Mouse (Mus musculus) hindbrain, postnatal 0 days (tissue): Measurements from ENCODE around the gene Cldn9. TPM values are rescaled to one million over a fixed set of nuclear protein-coding genes. Genes with fewer than 3 reads are reported as not detected.

Source experiments
- ATAC-seq: fragments of 200-750 bp; cut with Nextera tagmentation; 2 replicates; pipeline ENCODE4 v1.8.0; 2017; ENCODE audit warnings: mild to moderate bottlenecking, moderate TSS enrichment, moderate library complexity
- DNase-seq: peaks from one replicate; pipeline ENCODE4 v3.0.0-alpha.2; 2015; ENCODE audit warnings: low spot score
- H3K27ac ChIP-seq: fragments of 300-500 bp; sonication (generic); 2 replicates; pipeline ENCODE4 v1.5.1; 2014; ENCODE audit warnings: mild to moderate bottlenecking
- H3K27me3 ChIP-seq: fragments of 300-500 bp; sonication (generic); 2 replicates; pipeline ENCODE4 v1.6.1; 2014; ENCODE audit warnings: low read length, mixed read lengths; ENCODE audit not compliant: insufficient read depth
- H3K36me3 ChIP-seq: fragments of 300-500 bp; sonication (generic); 2 replicates; pipeline ENCODE4 v1.6.1; 2014; ENCODE audit warnings: low read length, mixed read lengths; ENCODE audit not compliant: insufficient read depth
- H3K4me1 ChIP-seq: fragments of 300-500 bp; sonication (generic); 2 replicates; pipeline ENCODE4 v1.6.1; 2014; ENCODE audit warnings: antibody characterized with exemption, low read length, mixed read lengths; ENCODE audit not compliant: insufficient read depth
- H3K4me2 ChIP-seq: fragments of 300-500 bp; sonication (generic); 2 replicates; pipeline ENCODE4 v1.6.1; 2014; ENCODE audit warnings: low read depth, mild to moderate bottlenecking, low read length, moderate library complexity, mixed read lengths
- H3K4me3 ChIP-seq: fragments of 300-500 bp; sonication (generic); 2 replicates; pipeline ENCODE4 v1.5.1; 2014; ENCODE audit warnings: low read length
- H3K9ac ChIP-seq: fragments of 300-500 bp; sonication (generic); replicated peaks from 2 replicates; pipeline ENCODE4 v1.6.1; 2014; ENCODE audit warnings: mild to moderate bottlenecking, low read length, moderate library complexity, mixed read lengths
- H3K9me3 ChIP-seq: fragments of 300-500 bp; sonication (generic); 2 replicates; pipeline ENCODE4 v1.6.1; 2016; ENCODE audit warnings: low read length, mixed read lengths
- CTCF ChIP-seq: IDR thresholded peaks from 2 replicates; pipeline ENCODE4 v1.5.1; 2016; ENCODE audit warnings: antibody characterized with exemption, control low read depth, low read depth
- WGBS: fragments of 180-500 bp; shearing (Covaris S2); extraction: QIAGEN DNeasy Blood & Tissue Kit; methylation state at CpG from one replicate; pipeline ENCODE4 v1.1.7; 2014; 5-methylcytosine and 5-hydroxymethylcytosine counted together
- polyA plus RNA-seq: library from polyadenylated mRNA; unstranded; fragments of >200 nt; fragmentation: Nextera tagmentation; extraction: Ambion mirVana; gene quantifications from 2 replicates; pipeline ENCODE4 v1.2.1, GENCODE M21; 2015
- total RNA-seq: library from RNA; depleted of rRNA; stranded (reverse); fragments of >200 nt; gene quantifications from 2 replicates; pipeline ENCODE4 v1.2.3, GENCODE M21; 2014; rRNA removed

The Cldn9 gene
- total and polyA plus RNA-seq, 2 experiments from 2014 or later: 1.2 to 1.9 TPM

DNA sequence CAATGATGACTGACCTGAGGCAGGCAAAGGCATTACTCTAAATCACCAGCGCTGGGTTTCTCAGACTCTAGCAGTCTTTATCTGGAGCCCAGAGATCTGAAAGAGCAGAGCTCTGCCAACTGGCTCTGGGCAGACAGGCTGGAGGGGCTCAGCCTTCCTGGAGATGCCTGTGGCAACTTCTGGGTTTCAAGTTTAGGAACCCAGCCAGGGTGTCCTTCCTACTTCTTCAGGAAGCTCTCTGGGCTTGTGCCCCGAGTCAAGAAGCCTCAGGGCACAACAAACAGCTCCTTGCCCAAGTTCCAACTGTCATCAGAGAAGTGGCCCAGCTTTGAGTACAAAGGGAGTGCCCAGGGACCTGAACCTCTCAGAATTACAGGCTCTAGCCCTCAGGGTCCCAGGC lies 29.4 kb downstream of the Cldn9 start:
- H3K9ac ChIP-seq: no peak overlapping the region
- WGBS: 56% methylated on average over 2 of the region's 2 CpGs
- no peak overlapping the region for H3K4me3 ChIP-seq
- no peak for DNase-seq
- no peak overlapping the region for H3K4me2 ChIP-seq
- no peak overlapping the region for H3K27ac ChIP-seq
- peaks cover 2% of the 10 kb centered on the region for H3K27me3 ChIP-seq
- H3K9me3 ChIP-seq: no peaks in the 10 kb centered on the region
- no peaks in the 10 kb centered on the region for H3K36me3 ChIP-seq
- TF ChIP-seq CTCF: no peak
- ATAC-seq: no peak
- H3K4me1 ChIP-seq: no peaks in the 10 kb centered on the region

GRCm38 (mm10) chr17:23654001-23654400 lies 29.8 kb downstream of the Cldn9 start:
- Histone ChIP-seq H3K27ac (no peak overlapping the region), H3K4me1 (no peaks in the 10 kb centered on the region), H3K36me3 (no peaks in the 10 kb centered on the region), H3K4me3 (no peak overlapping the region), H3K4me2 (no peak overlapping the region), H3K9me3 (no peaks in the 10 kb centered on the region), H3K27me3 (no peaks in the 10 kb centered on the region), H3K9ac (no peak overlapping the region)
- ATAC-seq: no peak
- no peak for TF ChIP-seq CTCF
- DNase-seq: no peak
- WGBS: 64% methylated on average over 6 of the region's 6 CpGs

DNA sequence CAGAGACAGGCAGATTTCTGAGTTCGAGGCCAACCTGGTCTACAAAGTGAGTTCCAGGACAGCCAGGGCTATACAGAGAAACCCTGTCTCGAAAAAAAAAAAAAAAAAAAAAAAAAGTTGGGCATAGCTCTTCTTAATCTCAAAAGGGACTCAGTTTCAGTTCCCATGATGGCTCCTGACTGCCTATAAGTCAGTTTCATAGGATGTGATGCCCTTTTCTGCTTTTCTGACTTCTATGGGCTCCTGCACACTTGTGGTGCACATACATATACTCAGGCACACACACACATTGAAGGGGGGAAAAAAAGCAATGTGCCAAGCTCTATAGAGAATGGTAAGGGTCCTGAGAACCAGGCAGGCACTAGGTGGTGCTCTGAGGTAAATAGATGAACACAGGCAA lies 30.5 kb downstream of the Cldn9 start:
- no peak overlapping the region for H3K4me3 ChIP-seq
- 69% methylated on average over 2 of the region's 2 CpGs for WGBS
- H3K9ac ChIP-seq: no peak overlapping the region
- H3K4me2 ChIP-seq: no peak overlapping the region
- TF ChIP-seq CTCF: peak; percentile 26; the same call in 1 of the 2 replicates
- no peaks in the 10 kb centered on the region for H3K36me3 ChIP-seq
- H3K27me3 ChIP-seq: no peaks in the 10 kb centered on the region
- DNase-seq (no peak), ATAC-seq (no peak)
- no peaks in the 10 kb centered on the region for H3K9me3 ChIP-seq
- H3K4me1 ChIP-seq: no peaks in the 10 kb centered on the region
- H3K27ac ChIP-seq: no peak overlapping the region

DNA sequence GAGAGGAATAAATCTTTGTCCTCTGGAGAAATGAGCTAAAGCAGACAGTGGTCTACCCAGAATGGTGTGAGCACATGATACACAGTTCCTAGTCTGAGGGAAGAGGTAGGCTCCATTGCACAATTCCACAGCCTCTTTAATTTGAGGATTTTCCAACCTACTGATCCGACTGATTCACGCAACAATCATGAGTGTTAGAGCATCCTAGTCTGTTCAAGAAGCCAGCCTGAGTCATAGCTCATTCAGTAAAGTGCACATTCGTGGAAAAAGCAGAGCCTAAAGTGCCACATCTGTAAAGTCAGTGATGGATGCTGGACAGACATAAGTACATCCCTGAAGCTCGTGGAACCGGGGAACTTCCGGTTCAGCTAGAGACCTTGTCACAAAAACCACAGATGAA lies 32.5 kb downstream of the Cldn9 start:
- no peak overlapping the region for H3K4me3 ChIP-seq

DNA sequence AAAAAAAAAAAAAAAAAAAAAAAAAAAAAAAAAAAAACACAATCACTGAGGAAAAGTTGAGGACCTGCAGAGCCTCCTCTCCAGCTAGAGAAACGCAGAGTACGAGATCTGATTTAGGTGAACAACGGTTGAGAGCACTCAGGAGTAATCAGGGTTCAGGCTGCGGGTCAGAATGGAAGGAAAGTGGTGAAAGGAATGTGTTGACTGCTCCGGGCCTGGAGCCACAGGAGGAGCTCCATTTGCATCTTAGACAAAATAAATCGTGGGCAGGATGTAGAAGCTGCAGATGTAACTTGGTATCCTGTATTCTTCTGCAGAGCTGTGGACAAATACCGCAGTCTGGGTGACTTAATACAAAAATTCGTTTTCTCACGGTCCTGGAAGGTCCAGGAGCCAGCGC lies 37.9 kb downstream of the Cldn9 start:
- Histone ChIP-seq H3K4me3 (no peak overlapping the region), H3K27me3 (peaks cover 13% of the 10 kb centered on the region; the same call in 1 of the 2 replicates)
- whole genome bisulfite sequencing: 35% methylated on average over 10 of the region's 10 CpGs

More for the DNA sequence above, 32.5 kb downstream of the Cldn9 start:
- Histone ChIP-seq H3K4me1 (no peaks in the 10 kb centered on the region), H3K9ac (no peak overlapping the region), H3K36me3 (no peaks in the 10 kb centered on the region), H3K27ac (no peak overlapping the region), H3K4me2 (no peak overlapping the region), H3K9me3 (no peaks in the 10 kb centered on the region), H3K27me3 (no peaks in the 10 kb centered on the region)
- 83% methylated on average over 6 of the region's 6 CpGs for WGBS
- DNase-seq: no peak
- TF ChIP-seq CTCF: no peak
- ATAC-seq: no peak

GRCm38 (mm10) chr17:23644613-23645495 lies 39.0 kb downstream of the Cldn9 start, which contains the start of gene Mmp25:
Gene Mmp25 (minus strand): TSS chr17:23645277.
- H3K4me3 ChIP-seq: peak within 1 kb of the TSS; percentile 43
- no peaks in the 10 kb centered on the region for H3K36me3 ChIP-seq
- ATAC-seq (no peak), DNase-seq (no peak)
- H3K4me2 ChIP-seq: peak within 1 kb of the TSS; percentile 69
- H3K4me1 ChIP-seq: peaks cover 4% of the 10 kb centered on the region; the same call in 1 of the 2 replicates
- peaks cover 13% of the 10 kb centered on the region; the same call in 1 of the 2 replicates for H3K27me3 ChIP-seq
- H3K27ac ChIP-seq: no peak within 1 kb of the TSS
- peak within 1 kb of the TSS; percentile 37; the same call in 1 of the 2 replicates for H3K9ac ChIP-seq
- H3K9me3 ChIP-seq: no peaks in the 10 kb centered on the region
- 1% methylated on average over 58 of the region's 58 CpGs for WGBS
- TF ChIP-seq CTCF: no peak

More for the DNA sequence above, 37.9 kb downstream of the Cldn9 start:
- Histone ChIP-seq H3K9ac (no peak overlapping the region), H3K27ac (no peak overlapping the region), H3K9me3 (no peaks in the 10 kb centered on the region), H3K4me2 (no peak overlapping the region), H3K36me3 (no peaks in the 10 kb centered on the region), H3K4me1 (peaks cover 4% of the 10 kb centered on the region; the same call in 1 of the 2 replicates)
- no peak for TF ChIP-seq CTCF
- ATAC-seq (no peak), DNase-seq (no peak)

Other genes with a start within 250 kb of the Cldn9 start
- not detected in 2 replicates for gene Vmn2r117, start 204.3 kb downstream of the Cldn9 start, total RNA-seq
- not detected in 2 replicates for gene Vmn2r117, start 204.3 kb downstream of the Cldn9 start, polyA plus RNA-seq
- 17.1 and 28.1 TPM in 2 replicates for gene Zfp213, start 119.8 kb downstream of the Cldn9 start, total RNA-seq
- 9.4 and 10.3 TPM in 2 replicates for gene Zfp213, start 119.8 kb downstream of the Cldn9 start, polyA plus RNA-seq
- gene Zfp13, start 84.5 kb downstream of the Cldn9 start, total RNA-seq: 37.6 and 44.0 TPM in 2 replicates
- gene Zfp13, start 84.5 kb downstream of the Cldn9 start, polyA plus RNA-seq: 21.5 and 21.6 TPM in 2 replicates
- gene Zscan10, start 83.2 kb downstream of the Cldn9 start, total RNA-seq: 0.10 TPM in 1 of 2 replicates, not detected in the other
- 0.14 and 0.26 TPM in 2 replicates for gene Zscan10, start 83.2 kb downstream of the Cldn9 start, polyA plus RNA-seq
- 0.65 and 1.2 TPM in 2 replicates for gene Mmp25, start 38.7 kb downstream of the Cldn9 start, total RNA-seq
- gene Mmp25, start 38.7 kb downstream of the Cldn9 start, polyA plus RNA-seq: 1.2 and 1.3 TPM in 2 replicates
- not detected in 2 replicates for gene Bicdl2, start 23.5 kb downstream of the Cldn9 start, total RNA-seq
- gene Bicdl2, start 23.5 kb downstream of the Cldn9 start, polyA plus RNA-seq: 0.11 and 0.18 TPM in 2 replicates
- 107 and 126 TPM in 2 replicates for gene Hcfc1r1, start 10.4 kb downstream of the Cldn9 start, total RNA-seq
- 209 and 217 TPM in 2 replicates for gene Hcfc1r1, start 10.4 kb downstream of the Cldn9 start, polyA plus RNA-seq
- 16.1 and 28.1 TPM in 2 replicates for gene Thoc6, start 10.1 kb downstream of the Cldn9 start, total RNA-seq
- 28.4 and 29.1 TPM in 2 replicates for gene Thoc6, start 10.1 kb downstream of the Cldn9 start, polyA plus RNA-seq
- 5.5 and 8.7 TPM in 2 replicates for gene Tnfrsf12a, start 6.6 kb downstream of the Cldn9 start, total RNA-seq
- 7.3 and 7.7 TPM in 2 replicates for gene Tnfrsf12a, start 6.6 kb downstream of the Cldn9 start, polyA plus RNA-seq
- 0.75 and 1.0 TPM in 2 replicates for gene Cldn6, start 4.8 kb downstream of the Cldn9 start, total RNA-seq
- 0.33 and 0.34 TPM in 2 replicates for gene Cldn6, start 4.8 kb downstream of the Cldn9 start, polyA plus RNA-seq
- gene 1520401A03Rik, start 38.8 kb upstream of the Cldn9 start, total RNA-seq: not detected in 2 replicates
- gene 1520401A03Rik, start 38.8 kb upstream of the Cldn9 start, polyA plus RNA-seq: 0.19 and 0.26 TPM in 2 replicates
- 27.1 and 27.8 TPM in 2 replicates for gene Pkmyt1, start 42.3 kb upstream of the Cldn9 start, total RNA-seq
- 19.5 and 20.1 TPM in 2 replicates for gene Pkmyt1, start 42.3 kb upstream of the Cldn9 start, polyA plus RNA-seq
- 102 and 120 TPM in 2 replicates for gene Paqr4, start 56.8 kb upstream of the Cldn9 start, total RNA-seq
- gene Paqr4, start 56.8 kb upstream of the Cldn9 start, polyA plus RNA-seq: 69.4 and 72.1 TPM in 2 replicates
- gene Kremen2, start 61.8 kb upstream of the Cldn9 start, total RNA-seq: 1.2 and 2.0 TPM in 2 replicates
- 1.1 and 1.4 TPM in 2 replicates for gene Kremen2, start 61.8 kb upstream of the Cldn9 start, polyA plus RNA-seq
- gene Flywch1, start 87.6 kb upstream of the Cldn9 start, total RNA-seq: 230 and 258 TPM in 2 replicates
- 165 and 183 TPM in 2 replicates for gene Flywch1, start 87.6 kb upstream of the Cldn9 start, polyA plus RNA-seq
- gene Flywch2, start 102.1 kb upstream of the Cldn9 start, total RNA-seq: 63.3 and 83.8 TPM in 2 replicates
- 99.8 and 123 TPM in 2 replicates for gene Flywch2, start 102.1 kb upstream of the Cldn9 start, polyA plus RNA-seq
- gene Srrm2, start 106.5 kb upstream of the Cldn9 start, total RNA-seq: 133 and 144 TPM in 2 replicates
- 419 and 436 TPM in 2 replicates for gene Srrm2, start 106.5 kb upstream of the Cldn9 start, polyA plus RNA-seq
- 755 and 1,410 TPM in 2 replicates for gene Elob, start 145.1 kb upstream of the Cldn9 start, total RNA-seq
- gene Elob, start 145.1 kb upstream of the Cldn9 start, polyA plus RNA-seq: 1,482 and 1,504 TPM in 2 replicates
- not detected in 2 replicates for gene Prss33, start 152.0 kb upstream of the Cldn9 start, total RNA-seq
- not detected in 2 replicates for gene Prss33, start 152.0 kb upstream of the Cldn9 start, polyA plus RNA-seq
- gene Prss32, start 159.8 kb upstream of the Cldn9 start, total RNA-seq: not detected in 2 replicates
- gene Prss32, start 159.8 kb upstream of the Cldn9 start, polyA plus RNA-seq: 0.25 and 0.48 TPM in 2 replicates
- 0.37 TPM in 1 of 2 replicates, not detected in the other for gene Prss41, start 160.1 kb upstream of the Cldn9 start, total RNA-seq
- gene Prss41, start 160.1 kb upstream of the Cldn9 start, polyA plus RNA-seq: 0.90 and 1.3 TPM in 2 replicates
- gene Prss21, start 184.0 kb upstream of the Cldn9 start, total RNA-seq: not detected in 2 replicates
- not detected in 2 replicates for gene Prss21, start 184.0 kb upstream of the Cldn9 start, polyA plus RNA-seq
- not detected in 2 replicates for gene Dcpp1, start 196.8 kb upstream of the Cldn9 start, total RNA-seq
- gene Dcpp1, start 196.8 kb upstream of the Cldn9 start, polyA plus RNA-seq: not detected in 2 replicates
- gene Dcpp2, start 196.9 kb upstream of the Cldn9 start, total RNA-seq: not detected in 2 replicates
- gene Dcpp2, start 196.9 kb upstream of the Cldn9 start, polyA plus RNA-seq: not detected in 2 replicates
- gene Dcpp3, start 233.4 kb upstream of the Cldn9 start, total RNA-seq: not detected in 2 replicates
- not detected in 2 replicates for gene Dcpp3, start 233.4 kb upstream of the Cldn9 start, polyA plus RNA-seq